Mouse (Mus musculus) bone marrow macrophage, adult 2 months (primary cell): ENCODE results near the gene Surf6.

Experiments used
- CTCF ChIP-seq: IDR thresholded peaks from 2 replicates; pipeline ENCODE4 v1.5.1; 2012; ENCODE audit warnings: low read depth, mild to moderate bottlenecking, low read length, moderate library complexity
- POLR2A ChIP-seq: IDR thresholded peaks from 2 replicates; pipeline ENCODE4 v1.6.1; 2012; ENCODE audit warnings: mild to moderate bottlenecking, low read depth, low read length, borderline replicate concordance

- TF ChIP-seq CTCF (no peak), POLR2A (no peak)
Observed at GRCm38 (mm10) chr2:26932473-26933303, 30.0 kb upstream of the Surf6 start.
